Mouse (Mus musculus) heart, embryonic 12.5 days (tissue): ENCODE results near the gene Fbp1. TPM values are rescaled to one million over a fixed set of nuclear protein-coding genes. Genes with fewer than 3 reads are reported as not detected.
"Not testable (repeated sequence)": the region's sequence is repeated elsewhere in the genome, so short reads cannot be mapped to it uniquely, and the experiment has no call there.

ENCODE experiments used
- ATAC-seq: fragments of 200-750 bp; cut with Nextera tagmentation; 2 replicates; pipeline ENCODE4 v1.8.0; 2017; ENCODE audit warnings: moderate TSS enrichment, moderate library complexity; ENCODE audit not compliant: insufficient number of reproducible peaks, low FRiP score
- H3K27ac ChIP-seq: fragments of 300-500 bp; sonication (generic); 2 replicates; pipeline ENCODE4 v1.5.1; 2016; ENCODE audit warnings: mild to moderate bottlenecking, moderate library complexity; ENCODE audit not compliant: poor library complexity, severe bottlenecking
- H3K27me3 ChIP-seq: fragments of 300-500 bp; sonication (generic); replicated peaks from 2 replicates; pipeline ENCODE4 v1.6.1; 2016; ENCODE audit warnings: mild to moderate bottlenecking, moderate library complexity
- H3K36me3 ChIP-seq: fragments of 300-500 bp; sonication (generic); 2 replicates; pipeline ENCODE4 v1.6.1; 2016; ENCODE audit warnings: mild to moderate bottlenecking, moderate library complexity
- H3K4me1 ChIP-seq: fragments of 300-500 bp; sonication (generic); replicated peaks from 2 replicates; pipeline ENCODE4 v1.6.1; 2016; ENCODE audit warnings: mild to moderate bottlenecking
- H3K4me2 ChIP-seq: fragments of 300-500 bp; sonication (generic); 2 replicates; pipeline ENCODE4 v1.6.1; 2016; ENCODE audit warnings: mild to moderate bottlenecking, moderate library complexity
- H3K4me3 ChIP-seq: fragments of 300-500 bp; sonication (generic); 2 replicates; pipeline ENCODE4 v1.5.1; 2016; ENCODE audit warnings: mild to moderate bottlenecking
- H3K9ac ChIP-seq: fragments of 300-500 bp; sonication (generic); 2 replicates; pipeline ENCODE4 v1.6.1; 2016; ENCODE audit warnings: mild to moderate bottlenecking, moderate library complexity
- H3K9me3 ChIP-seq: fragments of 300-500 bp; sonication (generic); replicated peaks from 2 replicates; pipeline ENCODE4 v1.6.1; 2016; ENCODE audit warnings: mild to moderate bottlenecking, moderate library complexity
- WGBS: fragments of 180-500 bp; shearing (Covaris S2); methylation state at CpG from one replicate; pipeline ENCODE4 v1.1.7; 2016; 5-methylcytosine and 5-hydroxymethylcytosine counted together
- polyA plus RNA-seq: library from polyadenylated mRNA; unstranded; fragments of >200 nt; fragmentation: Nextera tagmentation; extraction: Ambion mirVana; gene quantifications from 2 replicates; pipeline ENCODE4 v1.2.1, GENCODE M21; 2016

Fbp1 gene
- polyA plus RNA-seq, result 0.22 TPM in 1 of 2 replicates, not detected in the other

DNA sequence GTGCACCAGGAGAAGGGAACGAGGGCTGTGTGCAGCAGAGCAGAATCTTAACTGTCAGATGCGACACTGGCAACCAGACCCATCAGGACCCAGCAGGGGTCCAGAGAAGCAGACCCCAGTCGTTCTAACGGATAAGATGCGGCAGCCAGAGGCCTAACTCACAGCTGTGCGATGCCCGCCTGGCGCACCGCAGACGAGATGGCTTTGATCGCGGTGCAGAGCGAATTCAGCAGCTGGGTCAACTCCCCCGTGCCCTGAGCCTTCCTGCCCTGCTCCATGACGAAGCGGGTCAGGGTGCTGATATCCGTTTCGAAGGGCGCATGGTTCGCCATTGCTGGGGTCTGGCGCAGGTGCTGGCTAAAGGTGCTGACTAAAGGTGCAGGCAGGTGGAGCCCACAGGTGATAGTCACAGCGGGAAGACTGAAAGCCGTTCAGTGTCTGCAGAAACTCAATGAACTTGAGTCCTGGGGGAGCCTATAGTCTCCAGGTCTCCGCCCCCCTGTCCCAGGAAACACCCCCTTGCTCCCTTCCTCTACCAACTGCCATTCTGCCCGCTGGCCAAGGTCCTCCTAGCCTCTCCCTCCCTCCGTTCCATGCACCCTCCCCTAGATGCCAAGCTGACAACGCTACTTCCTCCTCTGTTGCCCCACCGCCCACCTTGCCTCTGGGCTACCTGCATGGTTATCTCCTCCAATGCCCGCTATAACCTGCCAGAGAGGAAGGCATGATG is at the start of gene Fbp1:
TSS of gene Fbp1 (minus strand) at position 571 of the 730 bp plus-strand sequence.
- Histone ChIP-seq H3K9me3 (0 out of 2 replicates have a peak, but pooled peaks cover 4% of the 10 kb centered on the region), H3K4me2 (peak within 1 kb of the TSS; percentile 61), H3K27me3 (peaks cover 54% of the 10 kb centered on the region), H3K36me3 (no peaks in the 10 kb centered on the region), H3K4me1 (peaks cover 6% of the 10 kb centered on the region; the same call in 1 of the 2 replicates), H3K9ac (no peak within 1 kb of the TSS), H3K4me3 (peak within 1 kb of the TSS; percentile 32), H3K27ac (no peak within 1 kb of the TSS)
- WGBS, result 4% methylated on average over 29 of the region's 29 CpGs
- no peak for ATAC-seq

DNA sequence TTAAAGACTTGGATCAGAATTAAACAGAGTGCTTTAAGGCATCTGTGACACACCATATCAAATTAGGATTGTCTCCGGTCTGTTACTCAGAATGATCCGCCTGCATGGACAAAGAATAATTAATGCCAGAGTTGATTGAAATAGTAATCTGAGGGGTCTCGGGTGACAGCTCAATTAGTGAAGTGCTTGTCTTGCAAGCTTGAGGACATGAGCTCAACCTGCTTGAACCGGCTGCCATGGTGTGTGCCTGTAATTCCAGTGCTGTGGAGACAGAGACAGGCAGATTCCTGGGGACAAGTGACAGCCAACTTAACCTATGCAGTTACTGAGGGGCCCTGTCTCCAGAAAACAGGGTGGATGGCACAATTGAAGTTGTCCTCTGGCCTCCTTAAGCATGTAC is 44.4 kb upstream of the Fbp1 start:
- H3K4me1 ChIP-seq, result no peaks in the 10 kb centered on the region
- no peak overlapping the region for H3K4me2 ChIP-seq
- no peak overlapping the region for H3K9ac ChIP-seq
- 82% methylated on average over 4 of the region's 4 CpGs for WGBS
- no peak overlapping the region for H3K27ac ChIP-seq
- H3K4me3 ChIP-seq, result no peak overlapping the region
- H3K36me3 ChIP-seq, result no peaks in the 10 kb centered on the region
- ATAC-seq, result no peak
- no peaks in the 10 kb centered on the region for H3K9me3 ChIP-seq
- H3K27me3 ChIP-seq, result no peaks in the 10 kb centered on the region

DNA sequence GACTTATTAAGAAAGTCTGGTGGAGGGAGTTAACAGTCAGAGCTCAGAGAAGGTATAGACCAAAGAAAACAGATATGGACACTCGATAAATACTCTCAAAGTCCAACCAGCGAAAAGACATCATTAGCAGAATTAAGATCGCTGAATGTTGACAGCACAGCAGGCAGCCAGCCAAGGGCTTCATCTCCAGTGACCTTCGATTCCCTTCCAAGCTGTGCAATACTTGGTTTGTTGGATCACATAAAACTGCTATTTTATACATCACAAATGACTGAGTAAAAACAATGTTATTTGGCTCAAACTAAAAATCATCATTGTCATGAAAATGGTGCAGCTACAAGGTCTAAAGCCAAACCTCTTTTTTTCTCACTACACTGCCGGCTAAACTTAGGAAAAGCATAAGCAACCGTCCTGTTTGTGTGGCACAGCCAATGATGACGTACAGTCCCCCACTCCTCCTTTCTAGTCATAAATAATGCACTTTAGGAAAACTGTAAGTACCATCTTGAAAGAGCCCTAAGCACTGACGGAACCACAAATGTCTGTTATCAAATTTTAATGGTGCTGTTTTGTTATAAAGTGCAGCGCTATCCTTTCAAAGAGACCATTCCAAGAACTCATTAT is 41.8 kb upstream of the Fbp1 start:
- no peak for ATAC-seq
- Histone ChIP-seq H3K36me3 (no peaks in the 10 kb centered on the region), H3K4me1 (no peaks in the 10 kb centered on the region), H3K4me3 (no peak overlapping the region), H3K9ac (no peak overlapping the region), H3K9me3 (no peaks in the 10 kb centered on the region), H3K27ac (no peak overlapping the region), H3K27me3 (no peaks in the 10 kb centered on the region), H3K4me2 (no peak overlapping the region)
- 73% methylated on average over 9 of the region's 9 CpGs for WGBS

DNA sequence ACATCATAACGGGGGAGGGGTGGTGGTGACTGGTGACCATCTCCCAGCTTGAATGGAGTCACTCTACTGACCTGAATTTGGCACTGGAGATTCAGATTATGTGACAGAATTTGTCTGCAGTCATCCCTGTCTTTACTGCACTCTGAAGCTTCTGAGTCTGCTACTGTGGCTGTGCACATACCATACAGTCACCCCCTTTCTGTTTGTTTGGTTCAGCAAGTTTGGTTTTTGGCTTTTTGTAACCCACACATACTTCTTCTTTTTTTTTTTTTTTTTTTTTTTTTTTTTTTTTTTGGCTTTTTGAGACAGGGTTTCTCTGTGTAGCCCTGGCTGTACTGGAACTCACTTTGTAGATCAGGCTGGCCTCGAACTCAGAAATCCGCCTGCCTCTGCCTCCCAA is 41.1 kb upstream of the Fbp1 start:
- ATAC-seq, H3K27ac ChIP-seq, H3K9ac ChIP-seq, H3K36me3 ChIP-seq, H3K9me3 ChIP-seq, H3K27me3 ChIP-seq, H3K4me1 ChIP-seq, H3K4me2 ChIP-seq, H3K4me3 ChIP-seq: not testable (repeated sequence)
- 93% methylated on average over 3 of the region's 3 CpGs for WGBS

DNA sequence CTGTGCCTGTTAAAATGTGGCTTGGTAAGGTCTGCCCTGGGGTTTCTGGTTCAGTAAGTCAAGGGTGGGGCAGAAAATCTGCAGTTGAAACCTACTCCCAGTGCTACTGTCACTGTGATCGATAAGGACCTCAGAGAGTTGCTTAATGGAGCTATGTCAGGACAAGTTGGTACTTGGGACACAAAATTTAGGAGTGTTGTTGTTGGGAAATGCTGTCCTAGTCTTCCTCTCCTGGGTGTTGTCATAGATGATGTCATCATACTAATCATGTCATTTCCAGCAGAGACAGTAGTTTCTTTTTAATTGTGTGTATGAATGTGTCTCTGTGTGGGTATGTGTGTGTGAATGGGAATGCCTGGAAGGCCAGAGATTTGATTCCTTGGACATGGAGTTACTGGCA is 39.4 kb upstream of the Fbp1 start:
- 80% methylated on average over 1 of the region's 1 CpGs for WGBS
- no peak overlapping the region for H3K27ac ChIP-seq
- no peaks in the 10 kb centered on the region for H3K27me3 ChIP-seq
- no peak for ATAC-seq
- H3K4me3 ChIP-seq, result no peak overlapping the region
- H3K9me3 ChIP-seq, result no peaks in the 10 kb centered on the region
- no peaks in the 10 kb centered on the region for H3K4me1 ChIP-seq
- H3K9ac ChIP-seq, result no peak overlapping the region
- no peaks in the 10 kb centered on the region for H3K36me3 ChIP-seq
- H3K4me2 ChIP-seq, result no peak overlapping the region

DNA sequence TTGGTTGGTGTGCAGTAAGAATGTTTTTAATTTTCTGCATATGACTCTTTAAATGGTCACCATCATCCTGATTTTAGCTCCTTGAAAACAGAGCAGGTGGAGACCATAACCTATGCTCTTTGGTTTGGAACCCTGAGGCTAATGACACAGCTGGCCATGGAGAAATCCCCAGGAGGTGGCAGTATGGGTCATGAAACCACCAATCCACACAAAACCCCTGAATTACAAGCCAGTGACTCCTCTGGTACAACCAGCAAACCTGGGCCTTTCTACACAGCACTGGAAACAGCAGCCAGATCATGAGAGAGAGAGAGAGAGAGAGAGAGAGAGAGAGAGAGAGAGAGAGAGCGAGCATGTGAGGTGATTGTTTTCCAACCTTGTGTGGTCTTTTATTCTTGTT is 38.4 kb upstream of the Fbp1 start:
- Histone ChIP-seq H3K27ac (no peak overlapping the region), H3K9ac (no peak overlapping the region), H3K4me3 (no peak overlapping the region), H3K9me3 (no peaks in the 10 kb centered on the region), H3K36me3 (no peaks in the 10 kb centered on the region), H3K27me3 (no peaks in the 10 kb centered on the region), H3K4me1 (no peaks in the 10 kb centered on the region), H3K4me2 (no peak overlapping the region)
- 62% methylated on average over 1 of the region's 1 CpGs for WGBS
- 0 out of 2 replicates have a peak, but pooled peaks have one; percentile 48 for ATAC-seq

DNA sequence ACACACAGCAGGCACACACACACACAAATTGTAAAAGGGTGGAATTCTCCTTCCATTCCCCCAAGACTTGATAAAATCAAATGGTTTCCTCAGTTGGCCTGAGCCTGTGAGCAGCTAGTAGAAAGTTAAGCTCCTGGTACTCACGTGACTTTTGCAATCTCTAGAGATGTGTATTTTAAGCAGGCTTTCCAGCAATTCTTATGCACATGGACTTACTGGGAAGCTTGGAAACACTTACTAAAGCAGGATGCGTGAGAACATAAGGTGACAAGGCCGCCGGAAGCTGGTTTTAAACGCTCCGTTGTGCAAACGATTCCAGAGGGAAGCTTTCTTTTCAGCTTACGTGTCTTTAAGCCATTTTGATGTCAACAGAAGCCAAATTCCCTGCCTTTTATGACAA is 35.1 kb upstream of the Fbp1 start:
- Histone ChIP-seq H3K36me3 (no peaks in the 10 kb centered on the region), H3K4me2 (no peak overlapping the region), H3K27me3 (no peaks in the 10 kb centered on the region), H3K9ac (no peak overlapping the region), H3K27ac (no peak overlapping the region), H3K4me1 (no peaks in the 10 kb centered on the region), H3K9me3 (no peaks in the 10 kb centered on the region), H3K4me3 (no peak overlapping the region)
- 71% methylated on average over 8 of the region's 8 CpGs for WGBS
- no peak for ATAC-seq

DNA sequence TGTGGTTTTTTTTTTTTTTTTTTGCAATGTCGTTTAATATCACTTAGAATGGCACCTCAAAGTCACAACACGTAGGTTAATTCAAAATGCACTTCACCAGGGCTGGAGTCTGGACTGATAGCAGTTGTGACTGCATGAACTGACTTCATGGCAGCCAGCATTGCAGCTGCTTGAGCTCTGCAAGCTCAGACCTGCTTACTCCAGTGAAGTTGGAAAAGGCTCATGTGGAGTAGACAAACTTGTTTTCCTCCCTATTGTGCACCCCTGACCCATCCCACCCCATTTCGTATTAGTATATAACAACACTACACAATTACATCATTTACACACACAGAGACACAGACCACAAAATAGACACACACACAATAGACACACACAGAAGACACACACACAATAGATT is 34.6 kb upstream of the Fbp1 start:
- Histone ChIP-seq H3K27ac (no peak overlapping the region), H3K4me1 (no peaks in the 10 kb centered on the region), H3K27me3 (no peaks in the 10 kb centered on the region), H3K4me2 (no peak overlapping the region), H3K9ac (no peak overlapping the region), H3K36me3 (no peaks in the 10 kb centered on the region), H3K4me3 (no peak overlapping the region), H3K9me3 (no peaks in the 10 kb centered on the region)
- 64% methylated on average over 3 of the region's 3 CpGs for WGBS
- ATAC-seq, result no peak

DNA sequence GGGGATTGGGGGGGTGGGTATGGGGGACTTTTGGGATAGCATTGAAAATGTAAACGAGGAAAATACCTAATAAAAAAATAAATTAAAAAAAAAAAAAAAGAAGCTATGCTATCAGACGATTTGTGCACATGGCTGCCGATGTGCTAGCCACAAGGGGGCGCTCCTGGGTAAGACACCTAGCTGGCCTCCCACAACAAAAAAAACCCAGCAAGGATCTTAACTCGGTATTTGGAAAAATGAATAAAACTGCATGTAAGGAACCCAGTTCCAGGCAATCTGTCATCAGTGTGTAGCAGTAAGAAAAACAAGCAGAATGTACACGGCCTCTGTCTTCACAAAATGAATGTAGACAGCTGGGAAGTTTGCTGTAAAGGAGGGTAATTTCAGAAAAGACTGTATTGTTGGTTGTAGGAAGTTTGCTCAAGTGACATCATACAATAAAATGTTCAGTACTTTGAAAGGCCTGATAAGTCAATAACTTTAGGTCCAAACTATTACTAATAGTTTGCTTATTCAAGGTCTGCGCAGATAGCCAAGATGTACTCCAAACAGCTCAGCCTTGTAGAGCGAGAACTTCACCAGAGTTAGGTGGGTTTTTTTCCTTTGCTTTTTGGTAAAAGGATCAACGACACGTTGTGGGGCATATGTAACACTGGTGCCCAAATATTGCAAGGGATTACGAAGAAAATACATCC is 31.7 kb upstream of the Fbp1 start:
- WGBS, result 37% methylated on average over 11 of the region's 11 CpGs
- no peaks in the 10 kb centered on the region for H3K27me3 ChIP-seq
- H3K4me1 ChIP-seq, result no peaks in the 10 kb centered on the region
- no peak overlapping the region for H3K27ac ChIP-seq
- H3K9ac ChIP-seq, result no peak overlapping the region
- H3K36me3 ChIP-seq, result no peaks in the 10 kb centered on the region
- H3K4me3 ChIP-seq, result no peak overlapping the region
- no peak for ATAC-seq
- H3K4me2 ChIP-seq, result no peak overlapping the region
- no peaks in the 10 kb centered on the region for H3K9me3 ChIP-seq

DNA sequence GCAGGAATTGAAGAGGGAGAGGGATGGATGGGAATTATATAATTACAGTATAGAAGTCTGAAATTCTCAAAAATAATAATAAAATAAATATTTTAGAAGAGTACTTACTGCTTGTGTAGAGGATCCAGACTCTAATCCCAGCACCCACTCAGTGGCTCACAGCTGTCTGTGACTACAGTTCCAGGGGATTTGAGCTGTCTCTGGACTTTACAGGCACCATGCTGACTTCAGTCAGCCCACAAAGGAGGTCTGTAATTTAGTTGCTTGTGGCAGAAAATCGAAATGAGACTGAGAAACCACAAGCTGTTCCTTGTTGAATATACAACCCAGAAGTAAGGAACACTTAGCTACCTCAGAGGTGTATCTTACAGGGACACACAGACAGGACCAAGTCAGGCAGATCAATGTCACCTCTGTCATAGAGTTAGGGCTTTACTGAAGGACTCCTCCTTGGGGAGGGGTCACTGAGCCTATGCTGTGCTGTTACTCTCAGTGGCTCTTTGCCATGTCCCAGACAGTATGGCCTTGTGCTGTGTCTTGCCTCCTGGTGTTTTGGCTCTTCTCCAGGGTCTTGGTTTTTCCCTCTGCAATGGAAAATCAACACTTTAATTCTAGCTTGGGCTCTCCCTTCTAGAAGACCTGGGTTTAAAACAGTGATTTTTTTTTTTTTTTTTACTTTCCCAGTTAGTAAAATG is 29.5 kb upstream of the Fbp1 start:
- H3K36me3 ChIP-seq, result no peaks in the 10 kb centered on the region
- H3K27ac ChIP-seq, result no peak overlapping the region
- no peaks in the 10 kb centered on the region for H3K9me3 ChIP-seq
- H3K9ac ChIP-seq, result no peak overlapping the region
- H3K4me2 ChIP-seq, result no peak overlapping the region
- no peak overlapping the region for H3K4me3 ChIP-seq
- 56% methylated on average over 1 of the region's 1 CpGs for WGBS
- no peaks in the 10 kb centered on the region for H3K27me3 ChIP-seq
- peak; percentile 57; the same call in 1 of the 2 replicates for ATAC-seq
- no peaks in the 10 kb centered on the region for H3K4me1 ChIP-seq

DNA sequence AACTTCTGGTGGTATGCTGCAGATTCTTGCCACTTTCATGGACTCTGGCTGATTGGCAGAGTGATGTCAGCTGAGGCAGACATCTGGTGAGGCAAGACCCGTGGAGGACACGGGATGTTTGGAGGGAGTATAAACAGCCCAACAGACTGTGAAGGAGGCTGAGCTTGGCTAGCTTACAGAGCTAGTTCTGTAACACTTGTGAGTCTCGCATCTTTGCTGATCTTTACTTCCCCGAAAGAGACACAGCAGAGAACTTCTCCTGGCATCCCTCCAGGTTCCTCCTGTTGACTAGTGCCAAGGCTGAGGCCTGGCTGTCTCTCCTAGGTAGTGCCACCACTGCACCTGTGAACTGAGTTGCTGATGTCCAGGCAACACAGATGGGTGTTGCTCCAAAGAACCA is 28.6 kb upstream of the Fbp1 start:
- no peaks in the 10 kb centered on the region for H3K36me3 ChIP-seq
- no peaks in the 10 kb centered on the region for H3K9me3 ChIP-seq
- no peak overlapping the region for H3K4me2 ChIP-seq
- no peak overlapping the region for H3K4me3 ChIP-seq
- H3K27ac ChIP-seq, result no peak overlapping the region
- H3K4me1 ChIP-seq, result no peaks in the 10 kb centered on the region
- WGBS, result 60% methylated on average over 4 of the region's 4 CpGs
- H3K27me3 ChIP-seq, result no peaks in the 10 kb centered on the region
- no peak overlapping the region for H3K9ac ChIP-seq
- ATAC-seq, result no peak
